9 mouse cellular contexts compared by ENCODE assay signal in the genomic region with DNA sequence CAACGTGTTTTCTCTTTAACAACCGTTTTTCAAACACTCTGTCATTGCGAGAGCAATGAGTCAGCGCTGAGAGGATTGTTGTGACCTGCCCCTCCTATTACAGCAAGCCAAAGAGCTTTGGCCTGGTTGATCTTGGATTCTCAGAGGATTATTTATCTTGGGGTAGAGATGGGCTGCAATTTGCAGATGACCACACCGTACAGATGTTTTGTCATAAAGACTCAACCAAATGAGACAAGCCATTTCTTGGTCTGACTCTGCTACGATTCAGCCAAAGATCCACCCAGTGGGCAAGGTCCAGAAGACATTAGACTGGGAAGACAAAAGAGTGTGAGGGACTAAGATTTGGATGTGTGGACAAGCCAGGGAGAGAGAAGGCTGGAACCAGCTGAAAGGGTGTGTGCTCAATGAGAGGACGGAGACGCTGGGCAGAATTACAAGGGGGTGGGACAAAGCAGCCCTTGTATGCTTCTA. TPM values are rescaled to one million over a fixed set of nuclear protein-coding genes. Genes with fewer than 3 reads are reported as not detected.
DNase-seq lines count a peak whose midpoint lies in the region; ATAC-seq and TF ChIP-seq lines count a peak whose summit lies in the region.
"Had no signal": no experiment of that assay in that cellular context is flagged by ENCODE, and none has a peak within 500 bp of the region (broad histone marks: within the 10 kb centered on the region; RNA-seq: fewer than 3 reads in every experiment).

No protein-coding gene starts in this region.

- no peak overlapping the region for H3K4me2 ChIP-seq in kidney, embryonic 16.5 days (replicated peaks; ENCODE audit: low read depth, low read length)
- no peak overlapping the region for H3K4me2 ChIP-seq in liver, embryonic 11.5 days

- TF ChIP-seq CTCF in kidney, adult 2 months (conservative IDR thresholded peaks at IDR 0.05; ENCODE audit: insufficient read depth, insufficient read length, low read depth, low read length), result no peak
- no peak for TF ChIP-seq CTCF in G1E (IDR thresholded peaks at IDR 0.05; ENCODE audit: low read depth, low read length)
- TF ChIP-seq CTCF in embryonic fibroblast, embryonic 13.5 days (IDR thresholded peaks at IDR 0.05; ENCODE audit: borderline replicate concordance, insufficient read depth, low read length), result no peak

- DNase-seq in kidney, adult 2 months, result peak; percentile 27
- DNase-seq in G1E (ENCODE audit: low spot score), result no peak
- no peak for DNase-seq in liver, embryonic 11.5 days (ENCODE audit: low spot score)
- no peak for DNase-seq in hindbrain, embryonic 10.5 days (ENCODE audit: low spot score)
- DNase-seq in left cerebral cortex, adult 11 months (ENCODE audit: low spot score), result no peak
- DNase-seq: lung, postnatal 10 days had no signal

- H3K36me3 ChIP-seq in kidney, adult 2 months (ENCODE audit: control insufficient read depth, insufficient read depth, low read length), result no peaks in the 10 kb centered on the region
- no peaks in the 10 kb centered on the region for H3K36me3 ChIP-seq in kidney, embryonic 16.5 days (ENCODE audit: insufficient read depth, low read length)
- peaks cover 14% of the 10 kb centered on the region for H3K36me3 ChIP-seq in G1E (replicated peaks)
- no peaks in the 10 kb centered on the region for H3K36me3 ChIP-seq in liver, embryonic 11.5 days (ENCODE audit: control insufficient read depth, insufficient read depth, low read length)
- 0 out of 2 replicates have a peak, but pooled peaks cover 4% of the 10 kb centered on the region for H3K36me3 ChIP-seq in hindbrain, embryonic 10.5 days

- peaks cover 16% of the 10 kb centered on the region for H3K4me1 ChIP-seq in kidney, adult 2 months (ENCODE audit: control insufficient read depth, insufficient read depth, low read length)
- peaks cover 13% of the 10 kb centered on the region for H3K4me1 ChIP-seq in kidney, embryonic 16.5 days (ENCODE audit: insufficient read depth, low read length)
- H3K4me1 ChIP-seq in G1E (ENCODE audit: insufficient read depth, low read depth, low read length), result peaks cover 71% of the 10 kb centered on the region
- peaks cover 5% of the 10 kb centered on the region; the same call in 1 of the 2 replicates for H3K4me1 ChIP-seq in embryonic fibroblast, embryonic 13.5 days (ENCODE audit: control insufficient read depth, insufficient read depth, low read length)
- peaks cover 37% of the 10 kb centered on the region for H3K4me1 ChIP-seq in liver, embryonic 11.5 days (replicated peaks; ENCODE audit: control insufficient read depth, insufficient read depth, low read length)
- peaks cover 25% of the 10 kb centered on the region for H3K4me1 ChIP-seq in hindbrain, embryonic 10.5 days (replicated peaks)

- no peak overlapping the region for H3K27ac ChIP-seq in kidney, adult 2 months (ENCODE audit: insufficient read depth, low read depth, low read length)
- no peak overlapping the region for H3K27ac ChIP-seq in kidney, embryonic 16.5 days (ENCODE audit: low read length)
- H3K27ac ChIP-seq in embryonic fibroblast, embryonic 13.5 days (ENCODE audit: insufficient read depth, low read length), result 0 out of 2 replicates have a peak overlapping the region, but pooled peaks have one; percentile 4
- H3K27ac ChIP-seq in liver, embryonic 11.5 days (ENCODE audit: low read depth, low read length), result no peak overlapping the region
- H3K27ac ChIP-seq in hindbrain, embryonic 10.5 days, result no peak overlapping the region

- H3K9me3 ChIP-seq in kidney, embryonic 16.5 days (ENCODE audit: low read length), result no peaks in the 10 kb centered on the region
- no peaks in the 10 kb centered on the region for H3K9me3 ChIP-seq in G1E (replicated peaks)
- H3K9me3 ChIP-seq in liver, embryonic 11.5 days (ENCODE audit: control insufficient read depth, low read length), result no peaks in the 10 kb centered on the region
- H3K9me3 ChIP-seq in hindbrain, embryonic 10.5 days, result no peaks in the 10 kb centered on the region

- no peak overlapping the region for H3K4me3 ChIP-seq in kidney, adult 2 months (ENCODE audit: insufficient read depth, low read depth, low read length)
- H3K4me3 ChIP-seq in kidney, embryonic 16.5 days (ENCODE audit: low read length), result no peak overlapping the region
- H3K4me3 ChIP-seq in G1E (ENCODE audit: low read depth, low read length), result no peak overlapping the region; the same call in 1 of the 2 replicates
- no peak overlapping the region for H3K4me3 ChIP-seq in embryonic fibroblast, embryonic 13.5 days (ENCODE audit: insufficient read depth, low read length)
- H3K4me3 ChIP-seq in liver, embryonic 11.5 days (ENCODE audit: low read depth, low read length), result no peak overlapping the region
- no peak overlapping the region for H3K4me3 ChIP-seq in hindbrain, embryonic 10.5 days

- no peak for TF ChIP-seq POLR2A in kidney, adult 2 months (IDR thresholded peaks at IDR 0.05; ENCODE audit: low read depth, low read length)
- TF ChIP-seq POLR2A in embryonic fibroblast, embryonic 13.5 days (IDR thresholded peaks at IDR 0.05; ENCODE audit: low read depth, low read length), result no peak

- WGBS in kidney, adult 2 months, result 50% methylated on average over 8 of the region's 8 CpGs
- whole genome bisulfite sequencing in kidney, embryonic 16.5 days, result 62% methylated on average over 8 of the region's 8 CpGs
- 60% methylated on average over 8 of the region's 8 CpGs for WGBS in liver, embryonic 11.5 days
- WGBS in hindbrain, embryonic 10.5 days, result 84% methylated on average over 8 of the region's 8 CpGs

- H3K9ac ChIP-seq in kidney, embryonic 16.5 days (replicated peaks; ENCODE audit: low read length), result no peak overlapping the region
- H3K9ac ChIP-seq in liver, embryonic 11.5 days (ENCODE audit: low read depth, low read length), result 0 out of 2 replicates have a peak overlapping the region, but pooled peaks have one; percentile 14

- no peak for ATAC-seq in kidney, embryonic 16.5 days (ENCODE audit: low FRiP score, low TSS enrichment)
- ATAC-seq in G1E (ENCODE audit: extremely low read depth, insufficient number of reproducible peaks, low FRiP score, poor library complexity, severe bottlenecking), result peak; percentile 46; the same call in 1 of the 2 replicates
- no peak for ATAC-seq in liver, embryonic 11.5 days (replicated peaks; ENCODE audit: low FRiP score)
- ATAC-seq: intestine, embryonic 16.5 days had no signal

- no peaks in the 10 kb centered on the region for H3K27me3 ChIP-seq in kidney, adult 2 months (replicated peaks; ENCODE audit: control insufficient read depth, insufficient read depth, low read length)
- H3K27me3 ChIP-seq in kidney, embryonic 16.5 days (ENCODE audit: insufficient read depth, low read length), result no peaks in the 10 kb centered on the region
- H3K27me3 ChIP-seq in G1E (ENCODE audit: insufficient read depth, low read length), result peaks cover 3% of the 10 kb centered on the region; the same call in 1 of the 2 replicates
- peaks cover 3% of the 10 kb centered on the region for H3K27me3 ChIP-seq in liver, embryonic 11.5 days (replicated peaks; ENCODE audit: control insufficient read depth, insufficient read depth, low read length)
- H3K27me3 ChIP-seq in hindbrain, embryonic 10.5 days (ENCODE audit: insufficient read depth, poor library complexity, severe bottlenecking), result peaks cover 14% of the 10 kb centered on the region; the same call in 1 of the 2 replicates

RNA-seq across cellular contexts. Expression of a gene that starts 13.3 kb away (rescaled TPM):
- polyA plus RNA-seq in kidney, adult 2 months (2012; rRNA removed), result 23.3 and 42.8 TPM in 2 replicates
- polyA plus RNA-seq in kidney, embryonic 16.5 days (2015; fragmentation: Nextera tagmentation; extraction: Ambion mirVana), result 11.0 TPM in 2 replicates
- total RNA-seq in G1E (2014; fragmentation: Nextera tagmentation) (110 TPM in 2 replicates), G1E (2017) (33.4 and 34.0 TPM in 2 replicates)
- 69.8 and 74.5 TPM in 2 replicates for polyA plus RNA-seq in G1E (2012)
- polyA plus RNA-seq in embryonic fibroblast, embryonic 13.5 days (2011; ENCODE audit: insufficient read length, low read depth, missing spikeins), result 1.1 and 1.8 TPM in 2 replicates
- polyA plus RNA-seq in liver, embryonic 11.5 days (2014; fragmentation: Nextera tagmentation; extraction: Ambion mirVana), result 29.1 and 33.6 TPM in 2 replicates
- 9.2 and 9.4 TPM in 2 replicates for polyA plus RNA-seq in hindbrain, embryonic 10.5 days (2016; fragmentation: Nextera tagmentation; extraction: Ambion mirVana)
